ENCODE assay signal across 8 mouse cellular contexts in genomic region chr2:59159961-59160604, GRCm38 (mm10). TPM values are rescaled to one million over a fixed set of nuclear protein-coding genes. Genes with fewer than 3 reads are reported as not detected.
DNase-seq lines count a peak whose midpoint lies in the region; ATAC-seq and TF ChIP-seq lines count a peak whose summit lies in the region.

No protein-coding gene starts in this region.

- intact Hi-C loops in left cerebral cortex, postnatal 14 days (cut with DNase I) = loop anchor here (5.0 kb wide), 3 partner anchors 152 to 277 kb away; no protein-coding TSS in a partner anchor

- H3K36me3 ChIP-seq in forebrain, embryonic 16.5 days (ENCODE audit: control insufficient read depth, insufficient read depth) = no peaks in the 10 kb centered on the region
- no peaks in the 10 kb centered on the region for H3K36me3 ChIP-seq in kidney, postnatal 0 days (ENCODE audit: insufficient read depth, low read length)
- H3K36me3 ChIP-seq in midbrain, embryonic 16.5 days (ENCODE audit: control insufficient read depth, insufficient read depth, low read length) = no peaks in the 10 kb centered on the region

- H3K27ac ChIP-seq in brown adipose tissue, adult 24 weeks (replicated peaks; ENCODE audit: low read depth, low read length) = no peak overlapping the region
- peak overlapping the region; percentile 48 for H3K27ac ChIP-seq in forebrain, embryonic 16.5 days (ENCODE audit: low read length)
- H3K27ac ChIP-seq in kidney, postnatal 0 days = 0 out of 2 replicates have a peak overlapping the region, but pooled peaks have one; percentile 94
- peak overlapping the region; percentile 76 for H3K27ac ChIP-seq in midbrain, embryonic 16.5 days (ENCODE audit: low read length)

- H3K4me2 ChIP-seq in forebrain, embryonic 16.5 days (ENCODE audit: low read length) = peak overlapping the region; percentile 78
- peak overlapping the region; percentile 82 for H3K4me2 ChIP-seq in kidney, postnatal 0 days (ENCODE audit: low read length)
- H3K4me2 ChIP-seq in midbrain, embryonic 16.5 days (ENCODE audit: low read length) = peak overlapping the region; percentile 65

- no peaks in the 10 kb centered on the region for H3K9me3 ChIP-seq in forebrain, embryonic 16.5 days (ENCODE audit: control insufficient read depth, low read length)
- H3K9me3 ChIP-seq in kidney, postnatal 0 days (replicated peaks; ENCODE audit: low read length) = no peaks in the 10 kb centered on the region
- H3K9me3 ChIP-seq in midbrain, embryonic 16.5 days (replicated peaks; ENCODE audit: control insufficient read depth, low read length, poor library complexity, severe bottlenecking) = no peaks in the 10 kb centered on the region

- H3K9ac ChIP-seq in forebrain, embryonic 16.5 days (replicated peaks; ENCODE audit: low read depth, low read length) = peak overlapping the region; percentile 61
- 0 out of 2 replicates have a peak overlapping the region, but pooled peaks have one; percentile 78 for H3K9ac ChIP-seq in kidney, postnatal 0 days (ENCODE audit: low read depth, low read length)
- peak overlapping the region; percentile 62 for H3K9ac ChIP-seq in midbrain, embryonic 16.5 days (ENCODE audit: low read depth, low read length)

- no peaks in the 10 kb centered on the region for H3K27me3 ChIP-seq in forebrain, embryonic 16.5 days (replicated peaks; ENCODE audit: control insufficient read depth, insufficient read depth, low read length)
- no peaks in the 10 kb centered on the region for H3K27me3 ChIP-seq in kidney, postnatal 0 days (ENCODE audit: insufficient read depth, low read length)
- H3K27me3 ChIP-seq in midbrain, embryonic 16.5 days (ENCODE audit: control insufficient read depth, insufficient read depth, low read depth, low read length) = no peaks in the 10 kb centered on the region

- peak; percentile 27 to 34 for DNase-seq in left cerebral cortex, postnatal 14 days (ENCODE audit: low spot score in 2 of 2)
- no peak for DNase-seq in left cerebral cortex, adult 11 months (ENCODE audit: low spot score)
- DNase-seq in kidney, postnatal 0 days (ENCODE audit: low spot score) = peak; percentile 63
- no peak for DNase-seq in urinary bladder, postnatal 36 days (ENCODE audit: low spot score in 2 of 2)
- no peak for DNase-seq in thymus, adult 18-20 months

- TF ChIP-seq CTCF in kidney, postnatal 0 days (IDR thresholded peaks at IDR 0.05; ENCODE audit: low read depth) = no peak

- under 1% methylated on average over 16 of the region's 16 CpGs for WGBS in forebrain, embryonic 16.5 days
- WGBS in kidney, postnatal 0 days = under 1% methylated on average over 16 of the region's 16 CpGs
- 0% methylated on average over 16 of the region's 16 CpGs for WGBS in midbrain, embryonic 16.5 days

- peak; percentile 11 for ATAC-seq in forebrain, embryonic 16.5 days
- ATAC-seq in kidney, postnatal 0 days (replicated peaks; ENCODE audit: low FRiP score, low read depth) = peak; percentile 4; the same call in 1 of the 2 replicates
- ATAC-seq in midbrain, embryonic 16.5 days = peak; percentile 36

- no peaks in the 10 kb centered on the region for H3K4me1 ChIP-seq in brown adipose tissue, adult 24 weeks (ENCODE audit: control insufficient read depth, insufficient read depth, insufficient read length, low read length)
- H3K4me1 ChIP-seq in forebrain, embryonic 16.5 days (replicated peaks; ENCODE audit: control insufficient read depth, insufficient read depth, low read length) = peaks cover 15% of the 10 kb centered on the region
- peaks cover 4% of the 10 kb centered on the region; the same call in 1 of the 2 replicates for H3K4me1 ChIP-seq in kidney, postnatal 0 days (replicated peaks; ENCODE audit: insufficient read depth, low read length)
- H3K4me1 ChIP-seq in midbrain, embryonic 16.5 days (ENCODE audit: control insufficient read depth, insufficient read depth, low read length) = peaks cover 15% of the 10 kb centered on the region

- peak overlapping the region; percentile 54 for H3K4me3 ChIP-seq in brown adipose tissue, adult 24 weeks (ENCODE audit: insufficient read depth, low read depth, low read length)
- H3K4me3 ChIP-seq in forebrain, embryonic 16.5 days (replicated peaks; ENCODE audit: low read length) = peak overlapping the region; percentile 90
- peak overlapping the region; percentile 80 for H3K4me3 ChIP-seq in kidney, postnatal 0 days (replicated peaks; ENCODE audit: low read depth, low read length)
- H3K4me3 ChIP-seq in midbrain, embryonic 16.5 days (ENCODE audit: low read depth, low read length) = peak overlapping the region; percentile 80

RNA-seq across cellular contexts. Expression of gene Ccdc148, which starts 0.4 kb away (rescaled TPM):
- 10 to 100 TPM; 10.6 to 11.4 TPM for total RNA-seq in left cerebral cortex, postnatal 14 days (2021)
- not detected in 2 replicates for polyA plus RNA-seq in brown adipose tissue, adult 24 weeks (2012; ENCODE audit: insufficient read depth, insufficient read length, missing spikeins)
- polyA plus RNA-seq in forebrain, embryonic 16.5 days (2015; fragmentation: Nextera tagmentation; extraction: Ambion mirVana) = 4.6 and 5.8 TPM in 2 replicates
- polyA plus RNA-seq in kidney, postnatal 0 days (2015; fragmentation: Nextera tagmentation; extraction: Ambion mirVana) = 1.9 and 2.5 TPM in 2 replicates
- 8.0 and 9.4 TPM in 2 replicates for polyA plus RNA-seq in midbrain, embryonic 16.5 days (2015; fragmentation: Nextera tagmentation; extraction: Ambion mirVana)

RNA-seq across cellular contexts. Expression of gene Pkp4, which starts 0.6 kb away (rescaled TPM):
- 100 to 1,000 TPM; 214 to 223 TPM for total RNA-seq in left cerebral cortex, postnatal 14 days (2021)
- 19.7 TPM in 2 replicates for polyA plus RNA-seq in brown adipose tissue, adult 24 weeks (2012; ENCODE audit: insufficient read depth, insufficient read length, missing spikeins)
- 24.9 and 26.3 TPM in 2 replicates for polyA plus RNA-seq in forebrain, embryonic 16.5 days (2015; fragmentation: Nextera tagmentation; extraction: Ambion mirVana)
- 20.2 and 24.1 TPM in 2 replicates for polyA plus RNA-seq in kidney, postnatal 0 days (2015; fragmentation: Nextera tagmentation; extraction: Ambion mirVana)
- 27.1 and 29.9 TPM in 2 replicates for polyA plus RNA-seq in midbrain, embryonic 16.5 days (2015; fragmentation: Nextera tagmentation; extraction: Ambion mirVana)

Comparison
In these comparisons a context has a peak if more than half of its experiments do, and no peak if none do; other contexts are left out.
1. DNase-seq: peak in left cerebral cortex, postnatal 14 days (2 of 2) and kidney, postnatal 0 days (single experiment); none in left cerebral cortex, adult 11 months (single experiment), urinary bladder, postnatal 36 days (0 of 2) and thymus, adult 18-20 months (0 of 2).
2. Peak in every context shown above with its lines, with median percentiles within 50 percentile points of each other: H3K4me3 ChIP-seq, ATAC-seq, H3K4me2 ChIP-seq and H3K9ac ChIP-seq.